Mouse (Mus musculus) midbrain, embryonic 14.5 days (tissue): ENCODE results near the gene Arhgap24. TPM values are rescaled to one million over a fixed set of nuclear protein-coding genes. Genes with fewer than 3 reads are reported as not detected.

ENCODE experiments used
- ATAC-seq: fragments of 200-750 bp; cut with Nextera tagmentation; 2 replicates; pipeline ENCODE4 v1.8.0; 2017; ENCODE audit warnings: moderate number of reproducible peaks, moderate library complexity; ENCODE audit not compliant: low FRiP score, low TSS enrichment
- DNase-seq: peaks from one replicate; pipeline ENCODE4 v3.0.0-alpha.2; 2015
- H3K27ac ChIP-seq: fragments of 300-500 bp; sonication (generic); replicated peaks from 2 replicates; pipeline ENCODE4 v1.5.1; 2014; ENCODE audit warnings: mild to moderate bottlenecking, low read depth, low read length, moderate library complexity
- H3K27me3 ChIP-seq: fragments of 300-500 bp; sonication (generic); 2 replicates; pipeline ENCODE4 v1.6.1; 2014; ENCODE audit warnings: low read length, control low read depth, mixed read lengths; ENCODE audit not compliant: control insufficient read depth, insufficient read depth
- H3K36me3 ChIP-seq: fragments of 300-500 bp; sonication (generic); 2 replicates; pipeline ENCODE4 v1.6.1; 2014; ENCODE audit warnings: low read length, control low read depth; ENCODE audit not compliant: control insufficient read depth, insufficient read depth
- H3K4me1 ChIP-seq: fragments of 300-500 bp; sonication (generic); 2 replicates; pipeline ENCODE4 v1.6.1; 2014; ENCODE audit warnings: mild to moderate bottlenecking, antibody characterized with exemption, low read length, control low read depth; ENCODE audit not compliant: control insufficient read depth, insufficient read depth
- H3K4me2 ChIP-seq: fragments of 300-500 bp; sonication (generic); 2 replicates; pipeline ENCODE4 v1.6.1; 2014; ENCODE audit warnings: mild to moderate bottlenecking, low read length, moderate library complexity
- H3K4me3 ChIP-seq: fragments of 300-500 bp; sonication (generic); replicated peaks from 2 replicates; pipeline ENCODE4 v1.5.1; 2014; ENCODE audit warnings: low read depth, low read length
- H3K9ac ChIP-seq: fragments of 300-500 bp; sonication (generic); replicated peaks from 2 replicates; pipeline ENCODE4 v1.6.1; 2014; ENCODE audit warnings: mild to moderate bottlenecking, low read length, moderate library complexity
- H3K9me3 ChIP-seq: fragments of 300-500 bp; sonication (generic); 2 replicates; pipeline ENCODE4 v1.6.1; 2016; ENCODE audit warnings: low read length, control low read depth, mixed read lengths; ENCODE audit not compliant: control insufficient read depth
- whole genome bisulfite sequencing: fragments of 180-500 bp; shearing (Covaris S2); extraction: QIAGEN DNeasy Blood & Tissue Kit; methylation state at CpG from one replicate; pipeline ENCODE4 v1.1.7; 2014; 5-methylcytosine and 5-hydroxymethylcytosine counted together
- polyA plus RNA-seq: library from polyadenylated mRNA; unstranded; fragments of >200 nt; fragmentation: Nextera tagmentation; extraction: Ambion mirVana; gene quantifications from 2 replicates; pipeline ENCODE4 v1.2.1, GENCODE M21; 2014

Arhgap24 gene
- polyA plus RNA-seq, 1 experiment from 2014 or later: 7.3 TPM

DNA sequence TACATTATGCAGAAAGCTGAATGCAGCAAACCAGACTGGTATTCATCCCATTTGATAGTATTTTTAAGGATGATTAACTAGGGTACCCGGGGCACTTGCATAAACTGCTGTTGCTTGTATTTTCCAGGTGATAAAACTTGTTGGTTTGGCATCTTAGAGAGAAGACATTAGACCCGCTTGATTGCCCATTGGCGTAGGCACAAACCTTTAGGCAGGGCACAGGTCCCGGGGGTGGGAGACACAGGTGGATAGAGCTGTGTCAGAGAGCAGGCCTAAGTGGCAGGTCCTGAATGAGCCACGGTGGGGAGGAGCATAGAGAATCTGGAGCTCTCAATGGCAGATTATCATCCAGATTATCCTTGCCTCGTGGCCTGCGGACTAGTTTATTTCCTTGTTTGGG is 229.1 kb downstream of the Arhgap24 start:
- WGBS: 78% methylated on average over 7 of the region's 7 CpGs
- Histone ChIP-seq H3K9me3 (no peaks in the 10 kb centered on the region), H3K4me2 (no peak overlapping the region), H3K4me3 (no peak overlapping the region), H3K9ac (no peak overlapping the region), H3K36me3 (no peaks in the 10 kb centered on the region), H3K4me1 (no peaks in the 10 kb centered on the region), H3K27me3 (no peaks in the 10 kb centered on the region), H3K27ac (no peak overlapping the region)
- ATAC-seq (no peak), DNase-seq (no peak)

- no peaks in the 10 kb centered on the region for H3K4me1 ChIP-seq
- H3K4me3 ChIP-seq: no peak overlapping the region
- no peak overlapping the region for H3K9ac ChIP-seq
- H3K27ac ChIP-seq: no peak overlapping the region
- no peaks in the 10 kb centered on the region for H3K36me3 ChIP-seq
- no peaks in the 10 kb centered on the region for H3K9me3 ChIP-seq
- H3K27me3 ChIP-seq: no peaks in the 10 kb centered on the region
- WGBS: 73% methylated on average over 8 of the region's 8 CpGs
- H3K4me2 ChIP-seq: no peak overlapping the region
- ATAC-seq (no peak), DNase-seq (peak; percentile 42)
Measured at GRCm38 (mm10) chr5:102719368-102719972, 238.3 kb downstream of the Arhgap24 start.

GRCm38 (mm10) chr5:102723558-102723957 is 242.4 kb downstream of the Arhgap24 start:
- no peaks in the 10 kb centered on the region for H3K27me3 ChIP-seq
- no peaks in the 10 kb centered on the region for H3K4me1 ChIP-seq
- H3K36me3 ChIP-seq: no peaks in the 10 kb centered on the region
- no peak for DNase-seq
- WGBS: 94% methylated on average over 3 of the region's 3 CpGs
- H3K9ac ChIP-seq: no peak overlapping the region
- ATAC-seq: no peak
- H3K4me3 ChIP-seq: no peak overlapping the region
- H3K9me3 ChIP-seq: no peaks in the 10 kb centered on the region
- no peak overlapping the region for H3K27ac ChIP-seq
- H3K4me2 ChIP-seq: no peak overlapping the region

DNA sequence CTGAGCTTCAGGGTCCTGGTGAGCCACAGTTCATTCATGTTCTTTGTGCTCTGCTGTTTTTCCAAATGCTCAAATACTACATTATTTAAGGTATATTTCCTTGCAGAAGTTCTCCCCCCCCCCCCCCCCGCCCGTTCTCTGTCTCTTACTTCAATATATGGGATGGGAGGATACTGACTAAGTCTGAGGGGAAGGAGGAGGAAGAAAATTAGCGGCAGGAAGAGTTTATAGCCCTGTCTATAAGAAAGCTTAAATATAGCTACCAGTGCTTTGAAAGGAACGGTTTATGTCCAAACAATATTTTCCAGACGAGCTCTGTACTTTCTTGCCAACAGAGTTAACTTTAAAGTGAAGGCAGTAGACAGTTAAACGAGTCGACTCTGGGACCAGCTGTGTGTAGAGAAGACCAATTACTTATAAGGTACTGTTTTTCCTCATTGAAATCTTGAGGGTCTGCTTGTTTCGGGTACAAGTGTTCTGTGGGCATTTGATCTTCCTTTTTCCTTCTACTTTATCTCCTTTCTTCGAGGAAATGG is 243.7 kb downstream of the Arhgap24 start:
- Histone ChIP-seq H3K27me3 (no peaks in the 10 kb centered on the region), H3K4me1 (no peaks in the 10 kb centered on the region), H3K9ac (no peak overlapping the region), H3K36me3 (no peaks in the 10 kb centered on the region), H3K27ac (no peak overlapping the region), H3K4me2 (no peak overlapping the region), H3K4me3 (no peak overlapping the region), H3K9me3 (no peaks in the 10 kb centered on the region)
- no peak for DNase-seq
- WGBS: 58% methylated on average over 9 of the region's 9 CpGs
- ATAC-seq: no peak

GRCm38 (mm10) chr5:102725365-102725764 is 244.2 kb downstream of the Arhgap24 start:
- WGBS: 87% methylated on average over 6 of the region's 6 CpGs
- H3K4me2 ChIP-seq: no peak overlapping the region

GRCm38 (mm10) chr5:102726985-102727384 is 245.8 kb downstream of the Arhgap24 start:
- peak; percentile 35 for DNase-seq
- Histone ChIP-seq H3K4me2 (no peak overlapping the region), H3K4me1 (no peaks in the 10 kb centered on the region), H3K9me3 (no peaks in the 10 kb centered on the region), H3K4me3 (no peak overlapping the region), H3K27ac (no peak overlapping the region), H3K27me3 (no peaks in the 10 kb centered on the region), H3K9ac (no peak overlapping the region), H3K36me3 (no peaks in the 10 kb centered on the region)
- WGBS: 65% methylated on average over 4 of the region's 4 CpGs
- ATAC-seq: no peak

More at GRCm38 (mm10) chr5:102725365-102725764, 244.2 kb downstream of the Arhgap24 start:
- Histone ChIP-seq H3K9me3 (no peaks in the 10 kb centered on the region), H3K36me3 (no peaks in the 10 kb centered on the region), H3K4me1 (no peaks in the 10 kb centered on the region), H3K27me3 (no peaks in the 10 kb centered on the region), H3K27ac (no peak overlapping the region), H3K9ac (no peak overlapping the region), H3K4me3 (no peak overlapping the region)
- no peak for DNase-seq
- ATAC-seq: no peak

DNA sequence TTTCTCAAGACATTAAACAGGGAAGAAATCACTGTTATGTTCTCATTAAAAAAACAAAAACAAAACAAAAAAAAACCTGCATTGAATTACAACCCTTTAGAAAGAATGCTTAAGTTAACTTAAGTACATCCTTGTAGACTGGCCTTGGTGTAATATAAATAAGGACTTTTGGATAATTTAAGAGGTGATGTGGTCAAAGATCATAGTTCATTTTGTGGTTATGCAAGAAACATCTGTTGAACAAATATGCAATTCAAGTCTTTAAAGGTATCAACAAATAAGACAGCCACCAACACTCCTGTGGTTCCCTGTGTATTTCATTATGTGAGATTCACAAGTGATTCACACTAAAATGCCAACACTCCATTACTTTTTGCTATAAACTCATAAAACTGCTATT is 247.3 kb downstream of the Arhgap24 start:
- Histone ChIP-seq H3K36me3 (no peaks in the 10 kb centered on the region), H3K4me1 (no peaks in the 10 kb centered on the region), H3K4me3 (no peak overlapping the region), H3K9me3 (no peaks in the 10 kb centered on the region), H3K27ac (no peak overlapping the region), H3K9ac (no peak overlapping the region), H3K27me3 (no peaks in the 10 kb centered on the region), H3K4me2 (no peak overlapping the region)
- no peak for DNase-seq
- no peak for ATAC-seq

GRCm38 (mm10) chr5:102729476-102729875 is 248.3 kb downstream of the Arhgap24 start:
- Histone ChIP-seq H3K9me3 (no peaks in the 10 kb centered on the region), H3K27ac (no peak overlapping the region), H3K4me2 (no peak overlapping the region), H3K4me3 (no peak overlapping the region), H3K27me3 (no peaks in the 10 kb centered on the region), H3K36me3 (no peaks in the 10 kb centered on the region), H3K9ac (no peak overlapping the region), H3K4me1 (no peaks in the 10 kb centered on the region)
- ATAC-seq: no peak
- DNase-seq: no peak
- 91% methylated on average over 3 of the region's 3 CpGs for WGBS

GRCm38 (mm10) chr5:102736131-102736530 is 254.9 kb downstream of the Arhgap24 start:
- H3K27ac ChIP-seq: no peak overlapping the region
- H3K9me3 ChIP-seq: no peaks in the 10 kb centered on the region
- no peaks in the 10 kb centered on the region for H3K27me3 ChIP-seq
- no peaks in the 10 kb centered on the region for H3K36me3 ChIP-seq
- WGBS: 94% methylated on average over 5 of the region's 5 CpGs
- no peaks in the 10 kb centered on the region for H3K4me1 ChIP-seq
- no peak for ATAC-seq
- no peak overlapping the region for H3K9ac ChIP-seq
- no peak for DNase-seq
- no peak overlapping the region for H3K4me2 ChIP-seq
- H3K4me3 ChIP-seq: no peak overlapping the region
